Mouse (Mus musculus) kidney, postnatal 10 days (tissue): ENCODE results near the gene Camk1g.
A peak's percentile ranks its signal among the peaks of the same experiment; 100 is the strongest.

ENCODE experiments used
- DNase-seq: peaks from one replicate; pipeline ENCODE4 v3.0.0; 2021; ENCODE audit warnings: mixed read lengths

The Camk1g gene

DNA sequence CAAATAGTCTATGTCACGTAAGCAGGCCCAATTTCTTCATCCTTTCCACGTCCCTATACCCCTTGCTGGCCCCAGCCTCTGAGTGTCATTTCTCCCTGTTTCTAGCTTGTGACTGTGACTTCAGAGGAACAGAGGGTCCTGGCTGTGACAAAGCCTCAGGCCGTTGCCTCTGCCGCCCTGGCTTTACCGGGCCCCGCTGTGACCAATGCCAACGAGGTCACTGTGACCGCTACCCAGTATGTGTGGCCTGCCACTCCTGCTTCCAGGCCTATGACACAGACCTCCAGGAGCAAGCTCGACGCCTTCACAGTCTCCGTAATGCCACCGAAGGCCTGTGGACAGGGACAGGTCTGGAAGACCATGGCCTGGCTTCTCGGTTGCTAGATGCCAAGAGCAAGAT lies 38.1 kb downstream of the Camk1g start:
- no peak for DNase-seq

DNA sequence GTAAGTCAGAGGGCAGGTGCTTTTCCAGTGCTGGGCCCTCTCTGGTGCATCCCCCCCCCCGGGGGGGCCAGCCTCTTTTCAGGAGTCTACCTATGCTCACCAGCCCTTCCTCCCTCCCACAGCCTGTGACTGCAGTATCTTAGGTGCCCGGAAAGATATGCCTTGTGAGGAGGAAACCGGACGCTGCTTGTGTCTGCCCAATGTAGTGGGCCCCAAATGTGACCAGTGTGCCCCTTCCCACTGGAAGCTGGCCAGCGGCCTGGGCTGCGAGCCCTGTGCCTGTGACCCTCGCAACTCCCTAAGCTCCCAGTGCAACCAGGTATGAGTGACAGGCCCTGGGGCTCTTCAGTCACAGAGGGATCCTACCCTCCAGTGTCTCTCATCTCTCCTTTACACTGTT lies 39.5 kb downstream of the Camk1g start:
- DNase-seq = no peak

DNA sequence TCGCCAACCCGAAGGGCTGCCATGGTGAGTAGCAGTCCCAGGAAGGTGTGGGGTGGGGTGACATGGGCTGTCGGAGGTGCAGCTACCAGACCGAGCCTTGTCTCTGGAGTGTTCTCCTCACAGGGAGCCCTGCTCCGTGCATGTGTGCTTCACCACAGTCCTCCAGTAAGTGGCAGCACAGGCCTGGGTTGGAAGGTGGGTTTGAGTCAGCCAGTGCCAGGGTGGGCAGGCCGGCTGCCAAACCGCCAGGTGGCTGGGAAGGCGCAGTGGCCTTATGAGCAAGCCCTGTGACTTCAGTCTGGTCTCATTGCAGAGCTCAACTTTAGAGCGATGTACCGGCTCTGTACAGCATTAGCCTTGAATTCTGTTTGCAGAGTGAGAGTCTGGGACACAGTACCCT lies 39.9 kb downstream of the Camk1g start:
- DNase-seq = peak; percentile 87

DNA sequence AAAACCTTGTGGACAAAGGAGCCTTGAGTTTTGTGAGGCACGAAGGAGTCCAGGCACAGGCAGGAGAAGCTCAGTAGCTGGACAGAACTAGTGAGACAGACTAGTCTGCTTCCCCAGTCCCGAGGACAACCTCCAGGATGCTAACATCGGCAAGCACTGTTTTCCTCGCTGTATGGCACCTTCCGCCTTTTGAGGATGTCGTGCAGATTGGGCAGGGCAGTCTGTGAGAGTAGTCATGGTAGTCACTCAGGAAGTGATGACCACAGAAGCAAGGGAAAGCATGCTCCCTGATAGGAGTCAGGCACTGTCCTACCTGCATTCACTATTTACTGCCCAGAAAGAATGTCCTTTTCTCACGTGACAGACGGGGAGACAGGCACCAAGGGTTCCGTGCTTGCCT lies 40.5 kb downstream of the Camk1g start:
- DNase-seq = no peak

DNA sequence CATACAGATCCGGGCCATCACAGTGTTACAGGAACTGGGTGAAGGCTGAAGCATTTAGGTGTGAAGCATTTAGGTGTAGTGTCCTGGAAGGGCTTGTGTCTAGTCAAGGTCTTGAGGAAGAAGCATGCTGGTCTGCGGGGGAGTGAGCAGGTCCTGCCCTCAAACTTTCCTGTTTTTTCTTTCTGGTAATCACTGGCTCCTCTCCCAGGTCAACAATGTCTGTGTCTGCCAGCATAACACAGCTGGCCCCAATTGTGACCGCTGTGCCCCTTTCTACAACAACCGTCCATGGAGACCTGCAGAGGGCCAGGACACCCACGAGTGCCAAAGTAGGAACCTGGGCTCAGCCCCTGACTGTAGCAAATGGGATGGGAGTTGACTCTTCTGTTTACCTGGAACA lies 42.4 kb downstream of the Camk1g start:
- DNase-seq = no peak

DNA sequence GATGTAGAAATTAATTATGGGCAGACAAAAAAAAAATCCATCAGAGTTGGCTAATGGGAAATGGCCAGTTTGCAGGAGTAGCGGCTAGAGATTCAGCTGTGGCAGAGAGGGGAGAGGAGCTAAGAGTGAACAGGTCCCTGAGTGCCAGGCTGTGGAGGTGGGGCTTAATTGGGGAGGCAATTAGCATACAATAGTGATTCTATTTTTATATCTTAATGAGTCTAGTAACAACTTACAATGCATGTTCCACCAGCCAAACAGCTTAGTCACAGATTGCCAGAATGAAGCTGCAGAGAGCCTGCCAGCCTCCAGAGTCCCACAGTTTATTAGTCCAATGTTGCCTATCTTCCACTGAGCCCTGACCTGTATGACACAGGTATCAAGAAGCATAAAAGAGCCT lies 42.9 kb downstream of the Camk1g start:
- DNase-seq = no peak

DNA sequence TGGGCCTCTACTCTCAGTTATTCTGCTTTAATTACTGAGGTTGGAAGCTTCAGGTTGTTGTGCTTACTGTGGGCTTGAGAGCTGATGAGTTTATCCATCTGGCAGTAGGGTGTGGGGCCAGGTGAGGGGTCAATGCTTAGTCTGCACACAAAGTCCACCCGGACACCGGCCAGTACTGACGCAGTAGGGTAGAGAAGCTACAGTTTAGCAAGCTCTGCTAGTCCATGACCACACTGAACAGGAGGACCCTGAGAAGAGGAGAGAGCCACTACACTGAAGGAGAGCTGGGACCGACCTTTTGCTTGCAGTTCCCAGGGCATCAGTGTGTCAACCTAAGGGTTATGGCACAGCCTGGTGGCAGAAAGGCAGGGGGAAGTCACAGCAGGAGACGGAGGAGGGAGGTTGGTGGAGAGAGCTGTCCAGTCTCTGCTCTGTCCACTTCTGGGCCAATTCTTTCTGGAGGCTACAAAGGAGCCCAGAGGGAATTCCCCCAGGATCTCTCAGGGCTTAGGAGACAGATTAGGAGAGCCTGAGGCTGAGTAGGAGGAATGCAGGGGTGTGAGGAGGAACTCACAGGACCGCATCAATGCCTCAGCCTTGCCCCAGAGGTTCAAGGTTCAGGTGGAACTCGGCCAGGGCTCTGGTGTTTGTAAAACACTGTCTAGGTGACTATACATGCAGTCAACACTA lies 43.5 kb downstream of the Camk1g start:
- peak; percentile 85 for DNase-seq

DNA sequence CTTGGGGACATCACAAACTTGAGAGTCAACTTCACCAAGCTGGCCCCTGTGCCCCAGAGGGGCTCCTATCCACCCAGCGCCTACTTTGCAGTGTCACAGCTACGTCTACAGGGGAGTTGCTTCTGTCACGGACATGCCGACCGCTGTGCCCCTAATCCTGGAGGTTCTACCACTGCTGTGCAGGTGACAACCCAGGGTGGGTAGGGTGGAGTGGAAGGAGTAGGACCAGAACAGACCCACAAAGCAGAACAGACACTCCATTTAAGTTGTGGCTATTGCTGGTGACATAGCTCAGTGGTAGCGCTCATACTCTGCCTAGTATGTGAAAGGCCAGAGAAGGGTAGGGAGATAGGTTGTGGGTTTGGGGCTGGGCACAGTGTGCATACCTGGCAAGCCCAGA lies 44.2 kb downstream of the Camk1g start:
- DNase-seq = no peak

DNA sequence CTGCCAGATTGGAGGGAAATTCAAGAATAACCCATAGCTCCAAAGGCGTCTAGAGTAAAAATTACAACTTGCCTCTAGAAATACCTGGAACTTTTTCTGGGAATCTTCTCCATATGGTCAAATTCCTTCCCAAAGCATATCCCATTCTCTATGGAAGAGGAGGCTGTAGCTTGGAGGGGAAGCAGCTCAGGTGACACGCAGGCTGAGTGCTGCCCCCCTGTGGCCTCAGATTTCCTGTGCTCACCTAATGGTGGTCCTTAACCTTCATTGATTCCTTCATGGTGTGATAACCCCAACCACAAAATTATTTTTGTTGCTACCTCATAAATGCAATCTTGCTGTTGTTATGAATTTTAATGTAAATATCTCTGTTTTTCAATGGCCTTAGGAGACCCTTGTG lies 45.9 kb downstream of the Camk1g start:
- peak; percentile 79 for DNase-seq

DNA sequence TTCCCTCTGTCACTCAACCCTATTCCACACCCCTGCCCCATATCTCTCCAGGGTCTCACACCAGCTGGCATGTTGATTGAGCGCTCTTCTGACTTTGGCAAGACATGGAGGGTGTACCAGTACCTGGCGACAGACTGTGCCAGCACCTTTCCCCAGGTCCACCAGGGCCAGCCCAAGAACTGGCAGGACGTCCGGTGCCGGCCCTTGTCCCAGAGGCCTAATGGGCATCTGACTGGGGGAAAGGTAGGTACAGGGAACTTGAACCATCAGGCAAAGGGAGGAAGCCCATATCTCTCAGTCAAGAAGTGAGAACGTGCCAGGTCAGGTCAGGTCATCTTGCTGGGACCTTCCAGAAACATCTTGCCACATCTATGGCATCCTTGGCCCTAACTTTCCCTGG lies 46.4 kb downstream of the Camk1g start:
- no peak for DNase-seq

DNA sequence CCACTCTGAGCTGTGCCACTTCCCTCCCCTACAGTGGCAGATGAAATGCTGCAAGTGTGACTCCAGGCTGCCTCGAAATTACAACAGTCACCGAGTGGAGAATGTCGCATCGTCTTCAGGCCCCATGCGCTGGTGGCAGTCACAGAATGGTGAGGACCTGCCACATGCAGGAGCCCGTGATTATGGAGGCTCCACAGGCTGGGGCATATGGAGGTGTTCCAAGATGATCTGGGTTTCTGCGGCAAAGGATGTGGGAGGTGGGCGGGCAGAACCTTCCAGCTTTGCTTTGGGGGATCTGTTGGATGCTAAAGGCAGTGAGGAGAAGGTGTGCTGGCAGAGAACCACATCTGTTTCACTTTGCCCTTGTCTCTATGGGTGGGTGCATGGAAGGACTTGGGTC lies 49.7 kb downstream of the Camk1g start:
- DNase-seq = no peak

DNA sequence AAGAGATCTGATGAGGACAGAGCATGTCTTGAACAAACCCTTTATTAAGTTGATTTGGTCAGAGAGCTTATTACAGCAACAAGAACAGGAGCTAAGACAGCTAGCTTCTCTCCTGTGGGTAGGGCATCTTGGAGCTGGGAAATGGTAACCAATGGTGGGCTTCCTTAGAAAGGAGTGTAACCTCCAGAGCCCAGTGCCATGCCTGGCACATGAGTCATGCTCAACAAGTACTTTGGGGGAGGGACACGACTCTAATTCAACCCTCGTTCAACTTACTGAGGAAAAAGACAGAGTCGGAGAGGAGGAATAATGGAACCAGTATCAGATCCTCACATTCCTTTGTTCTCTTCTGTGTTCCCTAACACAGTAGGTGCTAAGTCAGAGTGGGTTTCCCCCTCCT lies 50.4 kb downstream of the Camk1g start:
- DNase-seq = no peak

DNA sequence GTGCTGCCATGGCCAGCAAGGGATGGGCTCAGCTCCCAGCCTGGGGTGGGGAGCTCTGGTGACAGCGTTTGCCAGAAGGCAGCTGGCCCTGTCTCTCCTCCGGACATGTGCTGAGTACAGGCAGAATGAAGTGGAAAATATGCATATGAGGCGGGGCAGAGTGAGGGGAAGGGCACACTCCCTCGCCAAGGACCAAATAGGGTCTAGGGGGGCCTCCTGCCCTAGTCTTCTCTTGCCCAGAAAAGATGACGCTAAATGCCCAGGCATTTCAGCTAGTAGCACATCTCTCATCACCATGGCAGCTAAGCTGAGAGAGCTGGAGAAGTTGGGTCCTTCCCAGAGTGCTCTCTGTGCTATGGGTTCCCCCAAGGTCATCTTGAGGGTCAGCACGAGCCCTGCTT lies 52.9 kb downstream of the Camk1g start:
- DNase-seq = peak; percentile 74

DNA sequence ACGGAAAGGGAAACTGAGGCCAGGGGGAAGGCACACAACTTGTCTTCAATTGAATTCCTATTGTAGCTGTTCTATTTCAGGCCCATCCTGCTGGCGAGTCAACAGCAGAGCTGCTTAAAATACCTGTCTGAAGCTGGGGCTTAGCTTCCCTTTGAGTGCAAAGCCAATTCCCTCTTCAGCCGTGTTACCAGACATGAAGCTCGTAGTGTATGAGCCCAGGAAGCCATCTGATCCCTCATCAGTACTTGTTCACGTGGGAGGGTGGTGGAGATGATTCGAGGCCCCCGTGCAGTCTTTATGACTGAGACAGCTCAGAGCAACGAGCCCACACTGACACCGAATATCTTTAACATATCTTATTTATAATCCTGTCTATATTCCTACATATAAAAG lies 53.7 kb downstream of the Camk1g start:
- DNase-seq = no peak

DNA sequence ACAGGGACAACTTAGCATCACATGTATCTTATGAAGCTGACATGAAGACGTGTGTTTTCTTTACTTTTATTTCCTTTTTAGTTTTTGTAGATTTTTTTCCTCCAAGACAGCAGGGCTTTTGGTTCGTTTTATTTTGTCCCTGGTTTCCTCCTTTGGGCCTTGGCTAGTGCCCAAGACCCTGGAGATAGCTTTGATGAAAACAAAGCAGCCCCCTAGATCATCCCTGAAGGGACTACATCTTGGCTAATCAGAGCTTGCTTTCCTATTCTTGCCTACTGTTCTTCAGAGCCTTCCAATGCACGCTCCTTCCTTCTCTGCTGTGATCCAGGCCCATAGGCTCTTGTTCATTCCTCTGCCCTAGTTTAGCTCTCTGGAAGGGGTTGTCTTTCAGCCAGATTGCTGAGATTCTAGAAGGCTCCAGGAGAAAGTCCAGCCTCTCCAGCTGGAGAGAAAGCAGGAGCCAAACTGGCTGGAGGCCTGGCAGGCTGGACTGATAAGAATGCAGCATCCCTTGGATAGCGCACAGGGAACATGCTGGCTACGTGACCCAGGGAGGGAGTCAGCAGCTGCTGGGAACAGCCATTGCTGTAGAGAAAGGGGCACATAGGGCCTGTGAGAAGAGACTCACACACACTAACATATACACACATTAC lies 54.3 kb downstream of the Camk1g start:
- DNase-seq = peak; percentile 87

DNA sequence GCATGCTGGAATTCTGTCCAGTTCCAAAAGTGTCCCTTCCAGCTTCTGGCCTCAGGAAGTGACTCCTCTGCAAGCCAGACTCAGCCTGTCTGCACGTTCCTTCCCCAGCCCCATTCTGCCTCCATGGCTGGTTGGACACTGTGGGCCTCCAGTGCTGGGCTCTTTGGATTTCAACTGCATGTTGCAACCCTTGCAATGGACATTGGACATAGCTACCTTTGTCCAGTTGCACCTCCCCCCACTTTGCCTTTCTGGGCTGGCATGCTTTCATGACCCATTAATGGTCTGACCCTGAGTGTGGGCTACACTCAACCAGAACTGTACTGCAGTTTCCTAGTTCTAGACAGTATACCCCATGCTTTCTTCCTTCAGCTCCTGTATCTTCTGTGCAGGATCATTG lies 58.5 kb downstream of the Camk1g start:
- DNase-seq = peak; percentile 69

DNA sequence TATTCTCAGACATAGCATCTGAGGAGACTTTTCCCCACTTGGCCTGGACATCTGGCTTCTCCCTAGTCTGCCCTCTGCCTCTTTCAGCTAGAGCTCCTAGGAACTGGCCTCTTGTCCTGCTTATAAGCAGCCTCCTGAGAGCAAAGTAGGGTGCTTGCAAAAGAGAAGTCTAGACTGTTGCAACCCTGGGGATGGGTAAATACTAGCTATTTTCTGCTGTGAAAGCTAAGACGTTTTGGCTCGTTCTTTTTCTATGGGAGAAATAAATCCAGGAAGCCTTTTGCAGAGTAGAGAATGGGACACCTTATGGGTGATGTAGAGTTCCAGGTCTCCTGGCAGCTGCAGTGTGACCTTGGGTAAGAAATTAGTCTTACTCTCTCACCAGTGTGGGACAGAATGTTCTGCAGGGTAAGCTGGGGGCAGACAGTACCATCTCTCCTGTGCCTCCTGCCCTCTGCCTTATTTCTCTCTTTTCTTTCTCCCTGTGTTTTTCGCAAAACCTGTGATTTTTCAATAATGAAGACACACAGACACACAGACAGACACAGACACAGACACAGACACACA lies 59.5 kb downstream of the Camk1g start:
- DNase-seq = no peak

DNA sequence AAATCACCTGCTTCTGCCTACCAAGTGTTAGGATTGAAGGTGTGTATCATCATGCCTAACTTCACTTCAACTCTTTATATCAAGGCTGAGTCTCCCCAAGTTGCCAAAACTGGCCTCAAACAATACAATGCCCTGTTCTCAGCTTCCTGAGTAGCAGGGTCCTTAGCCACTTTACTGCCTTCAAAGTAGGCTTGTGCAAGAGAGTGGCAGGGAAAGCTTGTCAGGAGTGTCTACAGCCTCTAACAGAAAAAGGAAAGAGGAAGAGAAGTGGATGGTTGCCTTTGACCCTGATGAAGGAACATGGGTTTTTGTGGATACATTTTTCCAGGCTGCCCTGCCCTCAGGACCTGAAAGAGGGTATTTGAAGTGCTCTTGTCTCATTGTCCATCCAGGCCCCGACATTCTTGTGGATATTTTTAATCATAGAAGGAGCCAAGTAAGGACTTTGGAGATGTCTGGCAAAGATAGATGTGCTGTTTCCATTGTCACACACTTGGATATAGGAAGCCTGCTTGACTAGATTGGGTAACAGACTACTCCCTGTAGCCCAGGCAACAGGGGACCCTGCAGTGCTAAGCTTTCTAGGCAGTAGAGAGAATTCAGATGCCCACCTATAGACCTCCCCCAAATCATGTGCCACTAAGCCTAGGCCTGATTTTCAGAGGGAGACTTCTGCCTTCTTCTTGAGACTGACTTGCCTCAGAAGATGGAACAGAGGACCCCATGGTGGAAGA lies 60.1 kb downstream of the Camk1g start:
- DNase-seq = no peak

DNA sequence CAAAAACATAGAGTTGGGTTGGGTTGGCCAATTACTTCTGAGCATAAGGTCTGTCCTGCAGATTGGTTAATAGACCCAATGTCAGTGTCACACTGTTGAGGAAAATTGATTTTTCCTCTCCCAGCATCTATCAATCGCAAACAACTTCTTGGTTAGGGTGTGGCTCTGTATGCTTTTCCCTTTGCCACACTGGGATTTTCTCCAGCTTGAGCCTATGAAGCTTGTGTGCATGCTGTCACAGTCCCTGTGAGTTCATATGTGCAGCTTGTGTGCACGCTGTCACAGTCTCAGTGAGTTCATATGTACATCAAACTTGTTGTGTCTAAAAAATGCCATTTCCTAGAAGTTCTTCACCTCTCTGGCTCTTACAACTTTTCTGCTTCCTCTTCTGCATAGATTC lies 63.3 kb downstream of the Camk1g start:
- DNase-seq = no peak

DNA sequence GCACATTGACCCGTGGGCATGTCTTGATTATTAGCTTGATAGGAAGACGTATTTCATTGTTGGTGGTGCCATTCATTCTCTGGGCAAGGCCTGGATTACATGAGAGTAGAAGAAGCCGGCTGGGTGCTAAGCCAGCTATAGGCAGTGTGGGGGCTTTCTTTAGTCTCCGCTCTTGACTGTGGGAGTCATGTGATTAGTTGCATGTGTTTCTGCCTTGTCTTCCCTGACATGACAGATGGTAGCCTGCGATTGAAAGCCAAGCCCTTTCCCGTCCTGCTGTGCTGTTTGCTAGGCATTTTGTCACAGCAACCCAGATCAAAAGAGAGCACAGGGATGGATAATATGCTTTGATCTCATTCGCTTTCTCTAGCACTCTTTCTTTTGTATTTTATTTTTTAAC lies 64.7 kb downstream of the Camk1g start:
- no peak for DNase-seq

DNA sequence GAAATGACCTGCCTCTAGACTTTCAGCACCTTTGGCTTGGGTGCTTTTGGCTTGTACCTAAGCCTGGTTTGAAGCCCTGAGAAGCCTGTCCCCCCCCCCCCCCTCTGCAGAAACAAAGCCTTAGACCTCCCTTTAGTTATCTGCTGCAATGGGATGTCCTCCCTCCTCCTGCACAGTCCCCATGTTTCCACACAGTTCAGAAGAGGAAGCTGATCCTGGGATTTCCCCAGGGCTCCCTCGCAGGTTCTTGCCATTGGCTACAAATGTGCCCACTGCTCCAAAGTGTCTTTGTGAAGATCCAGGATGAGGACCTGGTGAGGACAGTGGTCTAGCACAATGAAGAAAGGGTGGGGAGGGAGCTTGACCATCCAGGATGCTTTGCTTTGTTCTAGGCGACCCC lies 67.0 kb downstream of the Camk1g start:
- DNase-seq = no peak

DNA sequence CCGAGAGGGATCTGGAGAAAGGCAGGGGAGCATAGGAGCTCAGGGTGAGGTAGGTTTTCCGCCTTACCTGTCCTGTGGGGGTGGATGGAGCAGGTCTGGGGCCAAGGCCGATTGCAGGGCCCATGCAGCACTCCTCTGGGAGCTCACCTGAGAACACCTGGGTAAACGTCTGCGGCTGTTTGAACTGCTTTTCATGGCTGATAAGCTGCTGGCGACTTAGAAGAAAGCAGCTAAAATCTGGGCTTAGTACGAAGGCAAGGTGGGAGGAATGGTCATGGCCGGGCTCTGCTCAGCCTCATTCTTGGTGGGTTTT lies 68.0 kb downstream of the Camk1g start:
- DNase-seq = no peak

DNA sequence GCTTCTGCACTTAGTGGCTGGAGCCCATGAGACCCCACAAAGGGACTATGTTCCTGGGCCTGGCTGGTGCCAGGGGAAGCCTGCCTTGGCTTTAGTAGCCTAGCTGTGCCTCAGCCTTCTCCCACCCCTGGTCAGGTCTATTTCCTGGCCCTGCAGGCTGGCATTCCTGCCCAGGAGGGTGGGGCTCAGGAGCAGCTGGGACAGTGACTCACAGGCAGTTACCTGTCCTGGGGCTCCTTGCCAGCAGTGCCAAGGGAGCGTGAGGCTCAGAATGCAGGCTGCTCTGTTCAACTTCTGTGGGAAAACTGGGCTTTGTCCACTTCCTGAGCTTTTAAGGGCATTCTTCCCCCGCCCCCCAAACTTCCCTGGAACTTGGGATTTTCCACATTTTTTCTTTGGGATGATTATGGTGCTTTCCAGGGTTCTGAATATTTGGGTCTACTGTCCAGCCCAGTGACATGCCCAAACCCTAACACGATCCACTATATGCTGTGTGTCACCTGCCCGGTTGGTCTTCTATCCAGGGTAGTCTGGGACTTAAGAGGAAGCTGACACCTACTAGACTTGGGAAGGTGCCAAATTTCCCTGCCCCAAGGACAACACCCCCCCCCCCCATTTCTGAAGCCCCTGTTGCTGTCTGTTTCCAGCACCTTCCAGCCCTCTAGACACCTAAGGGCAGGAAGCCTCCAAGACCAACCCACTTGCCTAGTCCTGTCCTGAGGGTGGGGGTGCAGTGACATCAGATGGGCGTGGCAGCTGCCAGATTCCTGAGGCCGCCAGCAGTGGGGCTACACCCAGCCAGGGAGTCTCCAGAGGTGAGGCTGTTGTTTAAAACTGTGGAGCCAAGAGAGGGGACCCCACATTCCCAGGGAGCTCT lies 68.6 kb downstream of the Camk1g start:
- peak; percentile 48 for DNase-seq
